Mouse (Mus musculus) forebrain, embryonic 16.5 days (tissue): ENCODE data around the gene Dlgap1. TPM values are rescaled to one million over a fixed set of nuclear protein-coding genes. Genes with fewer than 3 reads are reported as not detected.
A peak's percentile ranks its signal among the peaks of the same experiment; 100 is the strongest.

ENCODE experiments used
- ATAC-seq: fragments of 200-750 bp; cut with Nextera tagmentation; 2 replicates; pipeline ENCODE4 v1.8.0; 2017; ENCODE audit warnings: mild to moderate bottlenecking, moderate library complexity
- H3K27ac ChIP-seq: fragments of 300-500 bp; sonication (generic); 2 replicates; pipeline ENCODE4 v1.5.1; 2014; ENCODE audit warnings: low read length, control low read depth
- H3K27me3 ChIP-seq: fragments of 300-500 bp; sonication (generic); replicated peaks from 2 replicates; pipeline ENCODE4 v1.6.1; 2014; ENCODE audit warnings: low read length; ENCODE audit not compliant: control insufficient read depth, insufficient read depth
- H3K36me3 ChIP-seq: fragments of 300-500 bp; sonication (generic); 2 replicates; pipeline ENCODE4 v1.6.1; 2014; ENCODE audit not compliant: control insufficient read depth, insufficient read depth
- H3K4me1 ChIP-seq: fragments of 300-500 bp; sonication (generic); replicated peaks from 2 replicates; pipeline ENCODE4 v1.6.1; 2014; ENCODE audit warnings: low read length; ENCODE audit not compliant: control insufficient read depth, insufficient read depth
- H3K4me2 ChIP-seq: fragments of 300-500 bp; sonication (generic); 2 replicates; pipeline ENCODE4 v1.6.1; 2014; ENCODE audit warnings: mild to moderate bottlenecking, low read length, control low read depth
- H3K4me3 ChIP-seq: fragments of 300-500 bp; sonication (generic); replicated peaks from 2 replicates; pipeline ENCODE4 v1.5.1; 2014; ENCODE audit warnings: mild to moderate bottlenecking, low read length, control low read depth
- H3K9ac ChIP-seq: fragments of 300-500 bp; sonication (generic); replicated peaks from 2 replicates; pipeline ENCODE4 v1.6.1; 2014; ENCODE audit warnings: low read depth, low read length, control low read depth
- H3K9me3 ChIP-seq: fragments of 300-500 bp; sonication (generic); 2 replicates; pipeline ENCODE4 v1.6.1; 2016; ENCODE audit warnings: low read length; ENCODE audit not compliant: control insufficient read depth
- WGBS: fragments of 180-500 bp; shearing (Covaris S2); extraction: QIAGEN DNeasy Blood & Tissue Kit; methylation state at CpG from one replicate; pipeline ENCODE4 v1.1.7; 2014; 5-methylcytosine and 5-hydroxymethylcytosine counted together
- polyA plus RNA-seq: library from polyadenylated mRNA; unstranded; fragments of >200 nt; fragmentation: Nextera tagmentation; extraction: Ambion mirVana; gene quantifications from 2 replicates; pipeline ENCODE4 v1.2.1, GENCODE M21; 2015

The Dlgap1 gene
- polyA plus RNA-seq, 1 experiment from 2014 or later, result 47.2 TPM

- Histone ChIP-seq H3K4me1 (no peaks in the 10 kb centered on the region), H3K4me2 (no peak overlapping the region), H3K4me3 (no peak overlapping the region), H3K9ac (no peak overlapping the region), H3K36me3 (no peaks in the 10 kb centered on the region), H3K27ac (no peak overlapping the region), H3K9me3 (no peaks in the 10 kb centered on the region), H3K27me3 (no peaks in the 10 kb centered on the region)
- 88% methylated on average over 4 of the region's 4 CpGs for WGBS
- ATAC-seq, result no peak
Observed at GRCm38 (mm10) chr17:70347403-70347802, 378.5 kb downstream of the Dlgap1 start.

- peak overlapping the region; percentile 68 for H3K27ac ChIP-seq
- WGBS, result 26% methylated on average over 3 of the region's 3 CpGs
- peak; percentile 99 for ATAC-seq
Observed at GRCm38 (mm10) chr17:70363561-70363960, 394.7 kb downstream of the Dlgap1 start.

DNA sequence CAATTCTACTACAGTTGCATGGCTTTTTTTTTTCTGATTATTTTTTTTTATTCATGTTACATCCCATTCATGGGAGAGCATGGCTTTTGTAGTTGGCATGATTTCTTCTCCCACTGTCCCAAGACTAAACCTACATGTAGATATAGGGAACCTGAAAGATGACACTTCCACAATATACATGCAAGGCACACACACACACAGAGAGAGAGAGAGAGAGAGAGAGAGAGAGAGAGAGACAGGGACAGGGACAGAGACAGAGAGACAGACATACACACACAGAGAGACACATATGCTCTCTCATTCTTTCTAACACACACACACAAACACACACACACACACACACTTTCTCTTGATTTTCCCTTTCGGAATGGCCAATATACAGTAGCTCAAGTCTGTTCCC lies 395.1 kb downstream of the Dlgap1 start:
- no peaks in the 10 kb centered on the region for H3K36me3 ChIP-seq
- no peaks in the 10 kb centered on the region for H3K27me3 ChIP-seq
- peak overlapping the region; percentile 68 for H3K27ac ChIP-seq
- no peak overlapping the region for H3K4me3 ChIP-seq
- ATAC-seq, result peak; percentile 31
- peaks cover 15% of the 10 kb centered on the region for H3K4me1 ChIP-seq
- H3K9ac ChIP-seq, result no peak overlapping the region
- no peaks in the 10 kb centered on the region for H3K9me3 ChIP-seq
- WGBS, result 52% methylated on average over 1 of the region's 1 CpGs
- H3K4me2 ChIP-seq, result no peak overlapping the region

More at GRCm38 (mm10) chr17:70363561-70363960, 394.7 kb downstream of the Dlgap1 start:
- Histone ChIP-seq H3K27me3 (no peaks in the 10 kb centered on the region), H3K36me3 (no peaks in the 10 kb centered on the region), H3K9me3 (no peaks in the 10 kb centered on the region), H3K9ac (no peak overlapping the region), H3K4me3 (no peak overlapping the region), H3K4me2 (no peak overlapping the region), H3K4me1 (peaks cover 15% of the 10 kb centered on the region)

GRCm38 (mm10) chr17:70369124-70369523 lies 400.3 kb downstream of the Dlgap1 start:
- WGBS, result 69% methylated on average over 3 of the region's 3 CpGs
- no peaks in the 10 kb centered on the region for H3K36me3 ChIP-seq
- no peak overlapping the region for H3K4me2 ChIP-seq
- H3K9me3 ChIP-seq, result no peaks in the 10 kb centered on the region
- H3K27ac ChIP-seq, result no peak overlapping the region
- H3K27me3 ChIP-seq, result no peaks in the 10 kb centered on the region
- peaks cover 6% of the 10 kb centered on the region for H3K4me1 ChIP-seq
- H3K9ac ChIP-seq, result no peak overlapping the region
- ATAC-seq, result no peak
- H3K4me3 ChIP-seq, result no peak overlapping the region

DNA sequence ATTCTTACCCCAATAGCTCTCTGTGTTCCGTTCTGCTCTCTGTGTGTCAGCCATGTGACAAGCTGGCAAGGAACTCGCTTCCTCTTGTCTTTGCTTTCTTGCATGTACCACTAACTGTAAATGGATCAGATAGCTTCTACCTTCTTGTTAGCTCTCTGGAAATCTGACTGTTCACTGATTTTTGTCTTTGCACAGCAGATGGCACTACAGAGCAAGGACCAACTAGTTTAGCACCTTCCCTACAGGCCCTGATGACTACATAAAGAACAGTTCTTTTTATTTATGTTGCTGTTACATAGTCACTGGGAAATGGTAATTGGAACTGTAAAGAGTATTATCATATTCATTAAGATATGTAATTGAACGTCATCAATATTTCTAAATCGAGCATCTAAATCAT lies 408.1 kb downstream of the Dlgap1 start:
- peak; percentile 62; the same call in 1 of the 2 replicates for ATAC-seq
- Histone ChIP-seq H3K27me3 (no peaks in the 10 kb centered on the region), H3K27ac (no peak overlapping the region), H3K4me2 (no peak overlapping the region), H3K4me1 (no peaks in the 10 kb centered on the region), H3K9ac (no peak overlapping the region), H3K9me3 (no peaks in the 10 kb centered on the region), H3K4me3 (no peak overlapping the region), H3K36me3 (no peaks in the 10 kb centered on the region)
- WGBS, result 76% methylated on average over 4 of the region's 4 CpGs

- WGBS, result 67% methylated on average over 1 of the region's 1 CpGs
- H3K9ac ChIP-seq, result no peak overlapping the region
- H3K9me3 ChIP-seq, result no peaks in the 10 kb centered on the region
- no peak overlapping the region for H3K4me2 ChIP-seq
- no peak overlapping the region for H3K4me3 ChIP-seq
- no peaks in the 10 kb centered on the region for H3K4me1 ChIP-seq
- no peaks in the 10 kb centered on the region for H3K36me3 ChIP-seq
- no peaks in the 10 kb centered on the region for H3K27me3 ChIP-seq
- no peak overlapping the region for H3K27ac ChIP-seq
- no peak for ATAC-seq
Observed at GRCm38 (mm10) chr17:70388447-70388846, 419.6 kb downstream of the Dlgap1 start.

- peaks cover 6% of the 10 kb centered on the region for H3K4me1 ChIP-seq
- ATAC-seq, result peak; percentile 67
- H3K27me3 ChIP-seq, result no peaks in the 10 kb centered on the region
- H3K4me3 ChIP-seq, result no peak overlapping the region
- no peak overlapping the region for H3K9ac ChIP-seq
- WGBS, result 12% methylated on average over 3 of the region's 3 CpGs
- no peaks in the 10 kb centered on the region for H3K36me3 ChIP-seq
- H3K9me3 ChIP-seq, result no peaks in the 10 kb centered on the region
- no peak overlapping the region; the same call in 1 of the 2 replicates for H3K4me2 ChIP-seq
- no peak overlapping the region for H3K27ac ChIP-seq
Observed at GRCm38 (mm10) chr17:70397220-70397619, 428.3 kb downstream of the Dlgap1 start.

DNA sequence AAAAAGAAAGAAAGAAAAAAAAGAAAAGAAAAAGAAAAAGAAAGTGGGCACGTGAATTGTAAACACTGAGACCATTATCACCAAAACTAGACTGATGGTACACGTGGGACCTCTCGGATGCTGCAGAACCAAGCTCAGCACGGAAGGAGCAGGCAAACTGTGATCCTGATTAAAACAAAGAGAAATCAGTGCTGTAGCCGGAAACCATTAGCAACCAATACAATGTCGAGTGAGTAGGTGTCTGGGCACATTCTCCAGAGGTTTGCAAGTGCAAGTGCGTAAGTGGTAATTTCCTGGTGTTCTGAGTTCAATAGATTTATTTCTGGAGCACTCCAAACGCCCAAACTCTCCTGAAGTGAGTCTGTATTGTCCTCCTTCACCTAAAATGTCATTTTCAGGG lies 428.8 kb downstream of the Dlgap1 start:
- 0 out of 2 replicates have a peak, but pooled peaks have one; percentile 32 for ATAC-seq
- peaks cover 6% of the 10 kb centered on the region for H3K4me1 ChIP-seq
- no peak overlapping the region for H3K4me2 ChIP-seq
- no peak overlapping the region for H3K4me3 ChIP-seq
- WGBS, result 49% methylated on average over 8 of the region's 8 CpGs
- no peaks in the 10 kb centered on the region for H3K36me3 ChIP-seq
- no peak overlapping the region for H3K9ac ChIP-seq
- H3K27me3 ChIP-seq, result no peaks in the 10 kb centered on the region
- no peaks in the 10 kb centered on the region for H3K9me3 ChIP-seq
- H3K27ac ChIP-seq, result no peak overlapping the region

DNA sequence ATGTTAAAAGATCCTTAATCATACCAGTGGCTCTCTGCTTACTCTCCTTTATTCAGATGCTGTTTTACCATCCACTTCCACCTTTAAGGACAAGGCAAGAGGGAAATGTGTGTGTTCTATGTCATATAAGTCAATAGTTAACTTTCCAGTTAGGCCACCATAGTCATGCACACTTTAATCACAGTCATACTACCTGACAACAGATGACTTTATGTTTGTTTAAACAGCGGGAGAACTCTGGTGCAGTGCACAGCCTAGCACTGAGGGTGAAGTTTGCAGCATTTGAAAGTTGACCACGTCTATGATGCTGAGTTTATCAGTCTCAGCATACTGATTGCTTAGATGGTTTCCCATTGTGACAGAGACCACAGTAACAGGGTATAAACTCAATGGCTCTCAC lies 433.0 kb downstream of the Dlgap1 start:
- Histone ChIP-seq H3K27me3 (no peaks in the 10 kb centered on the region), H3K9me3 (no peaks in the 10 kb centered on the region), H3K36me3 (no peaks in the 10 kb centered on the region), H3K4me1 (peaks cover 5% of the 10 kb centered on the region), H3K4me2 (no peak overlapping the region), H3K27ac (no peak overlapping the region), H3K4me3 (no peak overlapping the region), H3K9ac (no peak overlapping the region)
- ATAC-seq, result no peak
- WGBS, result 72% methylated on average over 2 of the region's 2 CpGs

DNA sequence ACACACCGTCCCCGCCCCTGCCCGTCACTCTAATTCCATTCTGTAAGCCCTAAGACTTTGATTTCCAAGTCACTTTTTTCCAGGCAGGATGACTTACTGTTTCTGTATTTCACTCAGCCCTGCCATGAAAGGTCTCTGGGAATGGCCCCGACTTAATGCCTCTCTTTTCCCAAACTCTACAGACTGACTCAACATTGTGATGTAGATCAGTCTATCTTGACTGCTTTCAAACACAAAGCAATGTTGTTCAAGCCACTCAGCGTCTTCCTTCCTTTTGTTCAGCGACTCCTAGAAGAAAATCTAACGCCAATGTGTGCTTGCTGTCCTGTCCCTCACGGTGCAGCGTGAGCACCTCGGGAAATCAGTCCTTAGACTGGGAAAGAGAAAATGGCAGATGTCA lies 434.9 kb downstream of the Dlgap1 start:
- ATAC-seq, result no peak
- Histone ChIP-seq H3K36me3 (no peaks in the 10 kb centered on the region), H3K27ac (no peak overlapping the region), H3K9me3 (no peaks in the 10 kb centered on the region), H3K27me3 (no peaks in the 10 kb centered on the region), H3K4me3 (no peak overlapping the region), H3K9ac (no peak overlapping the region), H3K4me2 (no peak overlapping the region), H3K4me1 (no peaks in the 10 kb centered on the region)
- WGBS, result 21% methylated on average over 10 of the region's 10 CpGs
